Mouse (Mus musculus): ENCODE measurements around the gene Ckmt1. TPM values are rescaled to one million over a fixed set of nuclear protein-coding genes. Genes with fewer than 3 reads are reported as not detected.

The Ckmt1 gene
- polyA plus RNA-seq (2014; fragmentation: Illumina TruSeq; extraction: RNeasy Lipid Tissue Mini Kit (QIAGEN cat#74804); ENCODE audit: low read depth, low replicate concordance): not detected

GRCm38 (mm10) chr2:121357494-121357893, at the start of gene Ckmt1:
Gene Ckmt1 (plus strand): TSS chr2:121357714.

GRCm38 (mm10) chr2:121354820-121355592, 2.5 kb upstream of the Ckmt1 start, which contains the start of gene Ppip5k1:
Gene Ppip5k1 (minus strand): TSS chr2:121355396.

GRCm38 (mm10) chr2:121386961-121387575, 29.6 kb downstream of the Ckmt1 start, which contains the start of gene Strc:
Gene Strc (minus strand): TSS chr2:121387168.

Other genes starting within 250 kb of the Ckmt1 start
- 0.10 TPM for gene Tgm7, start 247.9 kb upstream of the Ckmt1 start, polyA plus RNA-seq (2014; fragmentation: Illumina TruSeq; extraction: RNeasy Lipid Tissue Mini Kit (QIAGEN cat#74804); ENCODE audit: low read depth, low replicate concordance)
- gene Adal, start 217.3 kb upstream of the Ckmt1 start, polyA plus RNA-seq (2014; fragmentation: Illumina TruSeq; extraction: RNeasy Lipid Tissue Mini Kit (QIAGEN cat#74804); ENCODE audit: low read depth, low replicate concordance): 22.6 TPM
- 1.1 TPM for gene Lcmt2, start 217.1 kb upstream of the Ckmt1 start, polyA plus RNA-seq (2014; fragmentation: Illumina TruSeq; extraction: RNeasy Lipid Tissue Mini Kit (QIAGEN cat#74804); ENCODE audit: low read depth, low replicate concordance)
- 50.3 TPM for gene Tubgcp4, start 187.1 kb upstream of the Ckmt1 start, polyA plus RNA-seq (2014; fragmentation: Illumina TruSeq; extraction: RNeasy Lipid Tissue Mini Kit (QIAGEN cat#74804); ENCODE audit: low read depth, low replicate concordance)
- 7.7 TPM for gene Zscan29, start 186.6 kb upstream of the Ckmt1 start, polyA plus RNA-seq (2014; fragmentation: Illumina TruSeq; extraction: RNeasy Lipid Tissue Mini Kit (QIAGEN cat#74804); ENCODE audit: low read depth, low replicate concordance)
- 38.4 TPM for gene Trp53bp1, start 86.3 kb upstream of the Ckmt1 start, polyA plus RNA-seq (2014; fragmentation: Illumina TruSeq; extraction: RNeasy Lipid Tissue Mini Kit (QIAGEN cat#74804); ENCODE audit: low read depth, low replicate concordance)
- 0.92 TPM for gene Map1a, start 68.1 kb upstream of the Ckmt1 start, polyA plus RNA-seq (2014; fragmentation: Illumina TruSeq; extraction: RNeasy Lipid Tissue Mini Kit (QIAGEN cat#74804); ENCODE audit: low read depth, low replicate concordance)
- gene Ppip5k1, start 2.3 kb upstream of the Ckmt1 start, polyA plus RNA-seq (2014; fragmentation: Illumina TruSeq; extraction: RNeasy Lipid Tissue Mini Kit (QIAGEN cat#74804); ENCODE audit: low read depth, low replicate concordance): 11.1 TPM
- gene Strc, start 29.5 kb downstream of the Ckmt1 start, polyA plus RNA-seq (2014; fragmentation: Illumina TruSeq; extraction: RNeasy Lipid Tissue Mini Kit (QIAGEN cat#74804); ENCODE audit: low read depth, low replicate concordance): not detected
- 841 TPM for gene Pdia3, start 56.1 kb downstream of the Ckmt1 start, polyA plus RNA-seq (2014; fragmentation: Illumina TruSeq; extraction: RNeasy Lipid Tissue Mini Kit (QIAGEN cat#74804); ENCODE audit: low read depth, low replicate concordance)
- gene Catsper2, start 56.1 kb downstream of the Ckmt1 start, polyA plus RNA-seq (2014; fragmentation: Illumina TruSeq; extraction: RNeasy Lipid Tissue Mini Kit (QIAGEN cat#74804); ENCODE audit: low read depth, low replicate concordance): 346 TPM
- 3.8 TPM for gene Ell3, start 86.6 kb downstream of the Ckmt1 start, polyA plus RNA-seq (2014; fragmentation: Illumina TruSeq; extraction: RNeasy Lipid Tissue Mini Kit (QIAGEN cat#74804); ENCODE audit: low read depth, low replicate concordance)
- gene Serf2, start 91.5 kb downstream of the Ckmt1 start, polyA plus RNA-seq (2014; fragmentation: Illumina TruSeq; extraction: RNeasy Lipid Tissue Mini Kit (QIAGEN cat#74804); ENCODE audit: low read depth, low replicate concordance): 71.2 TPM
- 40.1 TPM for gene Hypk, start 95.6 kb downstream of the Ckmt1 start, polyA plus RNA-seq (2014; fragmentation: Illumina TruSeq; extraction: RNeasy Lipid Tissue Mini Kit (QIAGEN cat#74804); ENCODE audit: low read depth, low replicate concordance)
- gene Serinc4, start 99.1 kb downstream of the Ckmt1 start, polyA plus RNA-seq (2014; fragmentation: Illumina TruSeq; extraction: RNeasy Lipid Tissue Mini Kit (QIAGEN cat#74804); ENCODE audit: low read depth, low replicate concordance): 2.7 TPM
- gene Mfap1b, start 116.4 kb downstream of the Ckmt1 start, polyA plus RNA-seq (2014; fragmentation: Illumina TruSeq; extraction: RNeasy Lipid Tissue Mini Kit (QIAGEN cat#74804); ENCODE audit: low read depth, low replicate concordance): 34.3 TPM
- 36.1 TPM for gene Mfap1a, start 149.0 kb downstream of the Ckmt1 start, polyA plus RNA-seq (2014; fragmentation: Illumina TruSeq; extraction: RNeasy Lipid Tissue Mini Kit (QIAGEN cat#74804); ENCODE audit: low read depth, low replicate concordance)
- gene Wdr76, start 149.0 kb downstream of the Ckmt1 start, polyA plus RNA-seq (2014; fragmentation: Illumina TruSeq; extraction: RNeasy Lipid Tissue Mini Kit (QIAGEN cat#74804); ENCODE audit: low read depth, low replicate concordance): 3.6 TPM